Mouse (Mus musculus) spleen, adult 2 months (tissue): Measurements from ENCODE around the gene Tomm40. TPM values are rescaled to one million over a fixed set of nuclear protein-coding genes. Genes with fewer than 3 reads are reported as not detected.
A peak's percentile ranks its signal among the peaks of the same experiment; 100 is the strongest.

Experiments
- DNase-seq, 2 experiments: peaks; one replicate each; pipeline versions ENCODE4 v3.0.0 to v3.0.0-alpha.2; 2012 to 2021; ENCODE audit warnings: low spot score in 2 of 2, low read depth in 1 of 2
- H3K27ac ChIP-seq: fragments of 200-500 bp; 2 replicates; pipeline ENCODE4 v1.5.1; 2012; ENCODE audit warnings: low read length, inconsistent platforms; ENCODE audit not compliant: insufficient read depth
- H3K27me3 ChIP-seq: fragments of 200-500 bp; 2 replicates; pipeline ENCODE4 v1.6.1; 2012; ENCODE audit warnings: mild to moderate bottlenecking, moderate library complexity, low read length, inconsistent platforms; ENCODE audit not compliant: control insufficient read depth, insufficient read depth
- H3K36me3 ChIP-seq: fragments of 200-500 bp; 2 replicates; pipeline ENCODE4 v1.6.1; 2012; ENCODE audit warnings: mild to moderate bottlenecking, low read length, inconsistent platforms; ENCODE audit not compliant: control insufficient read depth, insufficient read depth
- H3K4me1 ChIP-seq: fragments of 200-500 bp; 2 replicates; pipeline ENCODE4 v1.6.1; 2011; ENCODE audit warnings: inconsistent platforms; ENCODE audit not compliant: control insufficient read depth, insufficient read depth, insufficient read length
- H3K4me3 ChIP-seq: fragments of 200-500 bp; 2 replicates; pipeline ENCODE4 v1.5.1; 2011; ENCODE audit warnings: mild to moderate bottlenecking, inconsistent platforms; ENCODE audit not compliant: insufficient read depth, insufficient read length; ENCODE audit errors: extremely low read depth
- CTCF ChIP-seq: fragments of 200-500 bp; IDR thresholded peaks from 2 replicates; pipeline ENCODE4 v1.5.1; 2011; ENCODE audit warnings: mild to moderate bottlenecking, inconsistent platforms; ENCODE audit not compliant: insufficient read depth, insufficient read length, insufficient replicate concordance; ENCODE audit errors: extremely low read depth
- POLR2A ChIP-seq: fragments of 200-500 bp; IDR thresholded peaks from 2 replicates; pipeline ENCODE4 v1.6.1; 2011; ENCODE audit warnings: low read depth, low read length, inconsistent platforms
- WGBS: fragments of 180-500 bp; shearing (Covaris S2); methylation state at CpG from one replicate; pipeline ENCODE4 v1.1.7; 2018; 5-methylcytosine and 5-hydroxymethylcytosine counted together
- polyA plus RNA-seq: library from polyadenylated mRNA; depleted of rRNA; stranded (reverse); fragments of >200 nt; gene quantifications from 2 replicates; pipeline ENCODE4 v1.2.3, GENCODE M21; 2012

The Tomm40 gene
- polyA plus RNA-seq, 1 experiment = 51.1 TPM

DNA sequence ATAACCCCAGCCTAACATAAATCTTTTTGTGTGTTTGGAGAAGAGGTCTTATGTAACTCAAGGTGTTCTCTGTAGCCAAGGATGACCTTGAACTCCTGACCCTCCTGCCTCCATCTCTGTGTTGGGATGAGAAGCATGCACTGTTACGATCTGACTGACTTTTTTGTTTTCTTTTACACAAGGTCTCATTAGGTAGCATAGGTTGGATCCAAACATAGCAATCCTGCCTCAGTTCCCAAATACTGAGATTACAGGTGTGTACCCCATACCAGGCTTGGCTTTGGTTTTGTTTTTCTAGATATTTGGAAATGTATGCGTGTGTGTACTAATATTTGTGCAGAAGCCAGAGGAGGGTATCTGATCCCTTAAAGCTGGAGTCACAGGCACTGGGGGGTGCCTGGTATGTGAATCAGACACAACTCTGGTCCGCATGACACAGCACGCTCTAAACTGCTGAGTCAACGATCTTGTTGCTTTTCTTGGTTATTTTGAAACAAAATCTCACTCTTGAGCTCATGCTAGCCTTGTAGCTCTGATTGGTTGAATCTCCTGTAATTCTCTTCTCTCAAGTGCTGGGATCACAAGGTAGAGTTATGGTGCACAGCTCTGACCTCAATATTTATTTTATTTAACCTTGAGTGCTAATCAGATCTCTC, 3.2 kb upstream of the Tomm40 start:
- 84% methylated on average over 5 of the region's 5 CpGs for WGBS
- DNase-seq = no peak
- H3K4me1 ChIP-seq = peaks cover 5% of the 10 kb centered on the region; the same call in 1 of the 2 replicates
- no peaks in the 10 kb centered on the region for H3K36me3 ChIP-seq
- TF ChIP-seq CTCF (no peak), POLR2A (no peak)
- H3K4me3 ChIP-seq = no peak overlapping the region
- no peak overlapping the region for H3K27ac ChIP-seq
- H3K27me3 ChIP-seq = no peaks in the 10 kb centered on the region

DNA sequence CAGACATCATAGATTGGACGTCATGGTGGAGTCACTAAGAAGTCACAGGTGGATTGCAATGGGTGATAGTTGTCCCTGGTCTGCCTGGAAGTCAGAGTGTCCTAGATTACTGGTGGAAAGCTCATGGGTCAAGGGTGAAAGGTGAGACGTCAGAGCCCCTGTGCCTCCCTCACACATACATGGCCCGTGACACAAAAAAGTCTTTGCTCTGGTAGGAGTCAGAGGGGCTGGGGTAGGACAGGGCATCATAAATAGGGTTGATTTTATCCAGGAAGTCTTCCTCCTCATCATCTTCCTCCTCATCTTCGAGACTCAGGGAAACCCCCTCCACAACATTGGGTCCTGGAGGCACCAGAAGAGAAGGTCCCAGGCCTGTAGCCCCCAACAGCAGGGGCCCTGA, 2.1 kb upstream of the Tomm40 start:
- 84% methylated on average over 4 of the region's 4 CpGs for WGBS
- no peaks in the 10 kb centered on the region for H3K27me3 ChIP-seq
- no peak for DNase-seq
- no peaks in the 10 kb centered on the region for H3K36me3 ChIP-seq
- TF ChIP-seq POLR2A = no peak
- no peak for TF ChIP-seq CTCF
- H3K4me1 ChIP-seq = peaks cover 5% of the 10 kb centered on the region; the same call in 1 of the 2 replicates
- no peak overlapping the region for H3K4me3 ChIP-seq
- no peak overlapping the region for H3K27ac ChIP-seq

DNA sequence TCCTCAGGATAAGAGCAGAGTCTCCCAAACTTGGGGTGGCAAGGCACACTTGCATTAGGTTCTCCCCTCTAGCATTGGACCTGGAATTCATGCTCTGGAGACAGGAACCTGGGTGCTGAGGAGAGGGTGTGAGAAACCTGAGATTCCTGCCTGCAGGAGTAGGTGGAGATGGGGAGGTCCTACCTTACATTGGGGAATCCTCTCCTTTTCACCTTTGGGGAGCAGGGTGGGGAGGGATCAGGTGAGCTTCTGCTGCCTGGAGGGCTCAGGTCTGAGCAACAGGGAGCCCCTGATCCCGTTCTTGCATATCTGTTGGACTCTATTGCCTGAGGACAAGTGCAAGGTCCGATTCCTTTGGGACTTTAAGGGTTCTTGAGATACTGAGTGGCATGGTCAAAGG, 1.6 kb upstream of the Tomm40 start:
- 85% methylated on average over 2 of the region's 2 CpGs for WGBS
- no peak overlapping the region for H3K27ac ChIP-seq
- no peak overlapping the region for H3K4me3 ChIP-seq
- H3K4me1 ChIP-seq = peaks cover 5% of the 10 kb centered on the region; the same call in 1 of the 2 replicates
- no peaks in the 10 kb centered on the region for H3K27me3 ChIP-seq
- no peak for DNase-seq
- TF ChIP-seq CTCF (no peak), POLR2A (no peak)
- H3K36me3 ChIP-seq = peaks cover 3% of the 10 kb centered on the region

DNA sequence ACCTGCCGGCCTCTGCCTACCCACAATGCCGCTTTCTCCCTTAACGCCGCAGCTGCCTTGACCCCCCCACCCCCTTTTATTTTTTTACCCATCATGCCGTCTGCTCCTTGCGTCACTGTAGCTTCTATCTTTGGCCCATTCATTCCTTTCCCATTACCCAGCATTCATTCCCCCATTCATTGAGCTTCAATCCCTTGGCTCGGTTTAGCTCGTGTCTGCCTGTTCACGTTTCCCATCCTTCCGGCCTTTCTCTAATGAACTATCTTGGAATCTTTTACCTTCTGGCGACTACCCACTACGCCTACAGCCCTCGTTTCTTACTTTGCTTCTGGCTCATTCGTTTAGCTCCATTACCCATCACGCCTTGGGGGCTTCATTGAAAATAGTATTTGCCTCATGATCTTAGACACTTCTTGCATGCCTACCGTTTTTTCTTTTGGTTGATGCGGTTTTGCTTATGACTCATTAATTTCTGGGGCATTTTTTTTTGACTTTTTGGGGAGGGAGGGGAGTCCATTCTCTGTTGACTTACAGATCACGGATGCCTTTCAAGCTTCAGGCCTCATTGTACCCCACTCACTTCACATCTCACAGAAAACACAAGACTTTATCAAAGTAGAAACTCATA, 931 bp upstream of the Tomm40 start:
- H3K4me3 ChIP-seq = peak overlapping the region; percentile 62
- peaks cover 5% of the 10 kb centered on the region; the same call in 1 of the 2 replicates for H3K4me1 ChIP-seq
- H3K36me3 ChIP-seq = peaks cover 7% of the 10 kb centered on the region
- no peaks in the 10 kb centered on the region for H3K27me3 ChIP-seq
- TF ChIP-seq POLR2A = no peak
- TF ChIP-seq CTCF = no peak
- H3K27ac ChIP-seq = peak overlapping the region; percentile 85
- WGBS = 3% methylated on average over 18 of the region's 18 CpGs
- DNase-seq = peak in 1 of 2 experiments; percentile 21

DNA sequence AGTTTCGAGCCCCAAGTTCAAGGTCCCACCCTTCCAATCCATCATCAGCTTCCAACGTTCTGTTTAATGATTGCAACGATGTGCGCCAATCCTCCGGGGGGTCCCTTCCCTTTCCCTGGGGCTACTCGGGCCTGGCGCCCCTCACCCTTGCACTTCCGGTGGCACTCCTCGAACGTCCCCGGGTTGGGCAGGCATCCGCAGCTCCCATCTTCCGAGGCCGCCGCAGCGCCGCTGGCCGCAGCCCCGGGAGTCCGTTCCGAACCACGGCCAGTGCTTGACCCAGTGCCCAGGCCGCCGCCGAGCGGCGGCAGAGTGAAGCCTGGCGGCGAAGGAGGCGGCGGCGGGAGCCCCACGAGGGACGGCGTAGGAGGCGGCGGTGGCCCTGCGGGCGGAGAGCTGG, 402 bp downstream of the Tomm40 start:
- under 1% methylated on average over 39 of the region's 39 CpGs for WGBS

DNA sequence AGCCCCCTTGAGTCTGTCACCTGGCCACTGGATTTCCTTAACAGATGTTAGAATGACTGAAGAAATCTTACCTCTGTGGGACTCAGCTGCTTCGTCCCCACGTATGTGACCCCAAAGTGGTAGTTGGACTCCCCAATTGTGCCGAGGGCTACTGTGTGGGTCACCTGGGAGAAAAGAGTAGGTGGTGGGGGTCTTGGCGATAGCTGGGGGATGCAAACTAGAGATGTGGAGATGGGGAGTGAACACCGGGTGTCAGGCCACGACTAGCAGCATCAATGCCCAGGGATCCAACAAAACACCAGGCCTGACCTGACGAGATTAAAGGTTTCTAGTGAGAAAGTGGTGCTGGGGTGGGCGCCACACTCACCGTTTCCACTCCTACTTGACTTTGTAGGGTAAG, 1.6 kb downstream of the Tomm40 start:
- Histone ChIP-seq H3K27me3 (no peaks in the 10 kb centered on the region), H3K36me3 (peaks cover 15% of the 10 kb centered on the region), H3K4me3 (no peak overlapping the region), H3K27ac (no peak overlapping the region), H3K4me1 (peaks cover 5% of the 10 kb centered on the region; the same call in 1 of the 2 replicates)
- no peak for TF ChIP-seq CTCF
- no peak for TF ChIP-seq POLR2A
- 88% methylated on average over 9 of the region's 9 CpGs for WGBS
- DNase-seq = no peak

More for the DNA sequence above, 402 bp downstream of the Tomm40 start:
- H3K27me3 ChIP-seq = no peaks in the 10 kb centered on the region
- peaks cover 5% of the 10 kb centered on the region; the same call in 1 of the 2 replicates for H3K4me1 ChIP-seq
- H3K4me3 ChIP-seq = peak overlapping the region; percentile 78
- H3K36me3 ChIP-seq = peaks cover 11% of the 10 kb centered on the region
- H3K27ac ChIP-seq = peak overlapping the region; percentile 45
- TF ChIP-seq POLR2A (no peak), CTCF (no peak)
- peak in 1 of 2 experiments; percentile 26 for DNase-seq

DNA sequence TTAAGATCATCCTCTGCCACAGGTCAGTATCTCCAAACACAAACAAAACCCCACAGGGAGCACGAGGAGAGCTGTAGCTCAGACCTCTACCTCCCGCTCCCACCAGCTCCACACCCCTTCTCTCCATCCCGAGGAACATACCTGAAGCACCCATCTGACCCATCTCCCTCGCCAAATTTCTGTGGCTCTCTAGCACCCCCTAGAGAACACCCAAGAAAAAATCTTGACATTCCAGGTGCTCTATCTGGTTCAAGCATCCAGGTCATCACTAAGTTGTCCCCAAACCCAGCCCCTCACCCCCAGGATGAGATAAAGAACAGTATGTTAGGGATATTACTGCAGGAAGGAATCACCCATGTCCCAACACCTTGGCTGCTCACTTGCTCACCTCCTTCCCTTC, 2.0 kb downstream of the Tomm40 start:
- WGBS = 50% methylated on average over 4 of the region's 4 CpGs
- TF ChIP-seq POLR2A = no peak
- TF ChIP-seq CTCF = peak; percentile 12; the same call in 1 of the 2 replicates
- Histone ChIP-seq H3K4me3 (no peak overlapping the region), H3K27ac (no peak overlapping the region), H3K36me3 (peaks cover 15% of the 10 kb centered on the region), H3K27me3 (no peaks in the 10 kb centered on the region), H3K4me1 (peaks cover 5% of the 10 kb centered on the region; the same call in 1 of the 2 replicates)
- DNase-seq = peak in 1 of 2 experiments; percentile 31
